Mouse (Mus musculus): ENCODE measurements around the gene Taf4. TPM values are rescaled to one million over a fixed set of nuclear protein-coding genes. Genes with fewer than 3 reads are reported as not detected.
A peak's percentile ranks its signal among the peaks of the same experiment; 100 is the strongest.

The Taf4 gene
- polyA plus RNA-seq, 1 experiment from 2014 or later, result 14.0 TPM

GRCm38 (mm10) chr2:179974651-179975471 is 1.6 kb downstream of the Taf4 start:
- no peak overlapping the region for H3K27ac ChIP-seq
- 20% methylated on average over 45 of the region's 45 CpGs for WGBS (ENCODE audit: missing documents)
- H3K79me2 ChIP-seq (ENCODE audit: inconsistent target), result peaks cover 53% of the 10 kb centered on the region
- H3K4me3 ChIP-seq (ENCODE audit: inconsistent target), result peak overlapping the region; percentile 3; the same call in 1 of the 2 replicates
- H3K36me3 ChIP-seq (ENCODE audit: inconsistent target), result no peaks in the 10 kb centered on the region

GRCm38 (mm10) chr2:179973871-179974628 is 2.4 kb downstream of the Taf4 start:
- Histone ChIP-seq H3K4me3 (ENCODE audit: inconsistent target) (no peak overlapping the region), H3K36me3 (ENCODE audit: inconsistent target) (no peaks in the 10 kb centered on the region), H3K79me2 (ENCODE audit: inconsistent target) (peaks cover 61% of the 10 kb centered on the region), H3K27ac (no peak overlapping the region)
- WGBS (ENCODE audit: missing documents), result 70% methylated on average over 8 of the region's 8 CpGs

DNA sequence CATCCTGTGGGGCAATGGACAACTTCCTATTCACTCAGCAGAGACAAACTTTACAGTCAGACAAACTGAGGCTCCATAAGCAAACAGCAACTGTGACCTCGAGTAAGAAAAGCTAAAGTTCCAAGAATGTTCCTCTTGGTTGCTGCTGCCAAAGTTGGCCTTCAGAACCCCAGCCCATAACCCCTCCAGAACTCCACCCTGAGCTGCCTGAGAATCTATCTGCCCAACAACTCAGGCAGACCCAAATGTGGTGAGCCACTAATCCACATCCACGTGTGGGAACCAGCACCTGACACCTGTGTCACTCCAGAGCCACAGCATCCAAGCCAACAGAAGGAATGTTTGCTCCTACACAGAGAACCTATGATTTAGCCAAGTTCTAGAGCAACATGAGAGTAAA is 4.0 kb downstream of the Taf4 start:
- 39% methylated on average over 2 of the region's 2 CpGs for WGBS (ENCODE audit: missing documents)

DNA sequence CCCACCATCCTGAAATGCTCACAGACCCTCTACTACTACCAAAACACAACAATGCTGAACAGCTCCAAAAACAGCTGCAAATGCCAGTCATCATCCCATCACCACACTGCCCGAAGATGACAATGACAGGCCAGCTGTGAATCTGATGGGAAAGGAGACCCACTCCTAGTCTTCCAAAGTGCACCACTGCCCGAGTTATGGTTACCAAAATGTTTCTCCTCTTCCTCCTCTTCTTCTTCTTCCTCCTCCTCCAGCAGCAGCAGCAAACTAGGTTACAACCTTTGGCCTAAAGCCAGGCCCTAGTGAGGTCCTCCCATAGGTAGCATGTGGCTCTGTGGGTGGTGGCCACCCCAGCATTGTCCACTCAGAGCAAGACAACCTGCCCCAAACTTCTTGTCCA is 4.6 kb downstream of the Taf4 start:
- Histone ChIP-seq H3K27ac (no peak overlapping the region), H3K79me2 (ENCODE audit: inconsistent target) (peaks cover 83% of the 10 kb centered on the region), H3K36me3 (ENCODE audit: inconsistent target) (no peaks in the 10 kb centered on the region), H3K4me3 (ENCODE audit: inconsistent target) (no peak overlapping the region)
- WGBS (ENCODE audit: missing documents), result 68% methylated on average over 2 of the region's 2 CpGs

More for the DNA sequence above, 4.0 kb downstream of the Taf4 start:
- Histone ChIP-seq H3K36me3 (ENCODE audit: inconsistent target) (no peaks in the 10 kb centered on the region), H3K79me2 (ENCODE audit: inconsistent target) (peaks cover 77% of the 10 kb centered on the region), H3K27ac (no peak overlapping the region), H3K4me3 (ENCODE audit: inconsistent target) (no peak overlapping the region)

- no peak overlapping the region for H3K4me3 ChIP-seq (ENCODE audit: inconsistent target)
- no peaks in the 10 kb centered on the region for H3K36me3 ChIP-seq (ENCODE audit: inconsistent target)
- 100% methylated on average over 2 of the region's 3 CpGs for WGBS (ENCODE audit: missing documents)
- no peak overlapping the region for H3K27ac ChIP-seq
- H3K79me2 ChIP-seq (ENCODE audit: inconsistent target), result peaks cover 100% of the 10 kb centered on the region
Observed at GRCm38 (mm10) chr2:179969137-179969536, 7.3 kb downstream of the Taf4 start.

DNA sequence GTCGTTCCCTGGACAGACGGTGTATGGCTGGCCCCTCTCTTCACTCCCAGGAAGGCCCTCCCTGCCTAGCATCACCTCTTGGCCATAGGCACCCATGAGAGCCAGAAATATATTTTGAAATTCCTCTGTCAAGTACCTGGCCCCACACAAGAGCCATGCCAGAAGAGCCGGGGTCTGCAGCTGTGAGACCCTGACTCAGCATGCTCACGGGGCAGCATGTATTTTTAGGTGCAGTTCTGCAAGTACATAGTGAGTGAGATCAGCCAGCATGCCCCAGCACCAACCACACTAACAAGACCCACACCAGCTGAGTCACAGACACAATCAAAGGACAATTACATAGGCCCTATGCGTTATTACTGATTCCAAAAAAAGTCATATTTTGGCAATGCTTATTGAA is 8.8 kb downstream of the Taf4 start:
- Histone ChIP-seq H3K79me2 (ENCODE audit: inconsistent target) (peaks cover 100% of the 10 kb centered on the region), H3K27ac (no peak overlapping the region), H3K36me3 (ENCODE audit: inconsistent target) (no peaks in the 10 kb centered on the region), H3K4me3 (ENCODE audit: inconsistent target) (no peak overlapping the region)
- WGBS (ENCODE audit: missing documents), result 82% methylated on average over 5 of the region's 5 CpGs

- H3K79me2 ChIP-seq (ENCODE audit: inconsistent target), result peaks cover 100% of the 10 kb centered on the region
- H3K27ac ChIP-seq, result no peak overlapping the region
- H3K36me3 ChIP-seq (ENCODE audit: inconsistent target), result no peaks in the 10 kb centered on the region
- H3K4me3 ChIP-seq (ENCODE audit: inconsistent target), result no peak overlapping the region
- 51% methylated on average over 4 of the region's 4 CpGs for WGBS (ENCODE audit: missing documents)
Observed at GRCm38 (mm10) chr2:179961420-179961819, 15.0 kb downstream of the Taf4 start.

GRCm38 (mm10) chr2:179960327-179960726 is 16.1 kb downstream of the Taf4 start:
- Histone ChIP-seq H3K79me2 (ENCODE audit: inconsistent target) (peaks cover 100% of the 10 kb centered on the region), H3K36me3 (ENCODE audit: inconsistent target) (no peaks in the 10 kb centered on the region), H3K27ac (no peak overlapping the region), H3K4me3 (ENCODE audit: inconsistent target) (no peak overlapping the region)
- 92% methylated on average over 6 of the region's 6 CpGs for WGBS (ENCODE audit: missing documents)

DNA sequence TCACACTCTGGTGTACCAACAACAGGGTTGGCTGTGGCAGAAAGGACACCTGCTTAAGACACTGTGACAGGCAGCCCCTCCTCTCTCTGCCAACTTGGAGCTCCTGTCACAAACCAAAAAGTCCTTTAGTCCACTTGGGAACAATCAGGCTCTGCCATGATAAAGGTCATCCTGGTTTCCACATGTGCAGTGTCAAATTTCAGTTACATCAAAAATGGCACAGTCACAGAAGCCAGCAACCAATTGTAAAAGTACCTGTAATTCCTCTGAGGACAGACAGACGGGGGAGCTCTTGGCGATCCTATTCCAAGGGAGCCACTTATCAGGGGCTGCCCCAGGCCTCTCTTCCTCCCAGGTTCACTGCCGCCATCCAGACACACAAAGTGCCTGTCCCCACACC is 17.1 kb downstream of the Taf4 start:
- Histone ChIP-seq H3K79me2 (ENCODE audit: inconsistent target) (peaks cover 100% of the 10 kb centered on the region), H3K4me3 (ENCODE audit: inconsistent target) (no peak overlapping the region), H3K36me3 (ENCODE audit: inconsistent target) (no peaks in the 10 kb centered on the region), H3K27ac (no peak overlapping the region)
- 95% methylated on average over 3 of the region's 3 CpGs for WGBS (ENCODE audit: missing documents)

GRCm38 (mm10) chr2:179951542-179952524 is 24.6 kb downstream of the Taf4 start:
- H3K27ac ChIP-seq, result no peak overlapping the region
- WGBS (ENCODE audit: missing documents), result 78% methylated on average over 12 of the region's 14 CpGs
- H3K79me2 ChIP-seq (ENCODE audit: inconsistent target), result peaks cover 97% of the 10 kb centered on the region
- H3K36me3 ChIP-seq (ENCODE audit: inconsistent target), result no peaks in the 10 kb centered on the region
- H3K4me3 ChIP-seq (ENCODE audit: inconsistent target), result no peak overlapping the region

GRCm38 (mm10) chr2:179948820-179949219 is 27.6 kb downstream of the Taf4 start:
- 40% methylated on average over 5 of the region's 5 CpGs for WGBS (ENCODE audit: missing documents)
- Histone ChIP-seq H3K4me3 (ENCODE audit: inconsistent target) (no peak overlapping the region), H3K27ac (no peak overlapping the region), H3K79me2 (ENCODE audit: inconsistent target) (peaks cover 98% of the 10 kb centered on the region), H3K36me3 (ENCODE audit: inconsistent target) (no peaks in the 10 kb centered on the region)

DNA sequence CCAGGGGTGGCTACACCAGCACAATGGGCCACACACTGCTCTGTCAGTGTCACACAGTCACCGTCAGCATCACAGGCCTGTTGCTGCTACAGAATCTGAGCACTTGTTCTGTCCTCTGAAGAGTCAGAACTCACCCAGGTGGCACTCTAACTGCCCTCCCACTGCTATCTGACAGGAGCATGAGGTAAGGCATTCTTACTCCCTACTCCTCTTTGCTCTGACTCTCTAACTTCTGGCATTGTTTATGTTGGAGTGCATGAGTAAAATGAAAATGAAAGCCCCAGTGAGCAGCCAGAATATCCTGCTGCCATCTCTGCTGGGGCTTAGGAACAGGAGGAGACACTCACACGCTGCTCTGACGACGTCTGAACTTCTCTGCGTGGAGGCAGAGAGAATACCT is 28.8 kb downstream of the Taf4 start:
- H3K79me2 ChIP-seq (ENCODE audit: inconsistent target), result peaks cover 100% of the 10 kb centered on the region
- H3K4me3 ChIP-seq (ENCODE audit: inconsistent target), result no peak overlapping the region
- H3K27ac ChIP-seq, result no peak overlapping the region
- H3K36me3 ChIP-seq (ENCODE audit: inconsistent target), result no peaks in the 10 kb centered on the region
- WGBS (ENCODE audit: missing documents), result 68% methylated on average over 5 of the region's 5 CpGs

GRCm38 (mm10) chr2:179946496-179946895 is 29.9 kb downstream of the Taf4 start:
- no peak overlapping the region for H3K27ac ChIP-seq
- H3K79me2 ChIP-seq (ENCODE audit: inconsistent target), result peaks cover 100% of the 10 kb centered on the region
- no peaks in the 10 kb centered on the region for H3K36me3 ChIP-seq (ENCODE audit: inconsistent target)
- no peak overlapping the region for H3K4me3 ChIP-seq (ENCODE audit: inconsistent target)
- 95% methylated on average over 6 of the region's 6 CpGs for WGBS (ENCODE audit: missing documents)

GRCm38 (mm10) chr2:179945051-179945450 is 31.4 kb downstream of the Taf4 start:
- Histone ChIP-seq H3K36me3 (ENCODE audit: inconsistent target) (no peaks in the 10 kb centered on the region), H3K79me2 (ENCODE audit: inconsistent target) (peaks cover 100% of the 10 kb centered on the region), H3K4me3 (ENCODE audit: inconsistent target) (no peak overlapping the region), H3K27ac (no peak overlapping the region)
- WGBS (ENCODE audit: missing documents), result 73% methylated on average over 3 of the region's 4 CpGs

Measured in macrophage (primary cell).